Mouse (Mus musculus) forebrain, embryonic 11.5 days (tissue): ENCODE results near the gene Slc31a1. TPM values are rescaled to one million over a fixed set of nuclear protein-coding genes. Genes with fewer than 3 reads are reported as not detected.

Source experiments
- ATAC-seq: fragments of 200-750 bp; cut with Nextera tagmentation; replicated peaks from 2 replicates; pipeline ENCODE4 v1.8.0; 2017; ENCODE audit warnings: moderate TSS enrichment; ENCODE audit not compliant: low FRiP score
- DNase-seq: peaks from one replicate; pipeline ENCODE4 v3.0.0-alpha.2; 2017; ENCODE audit warnings: low spot score
- H3K27ac ChIP-seq: fragments of 300-500 bp; sonication (generic); 2 replicates; pipeline ENCODE4 v1.5.1; 2014; ENCODE audit warnings: low read depth, low read length
- H3K27me3 ChIP-seq: fragments of 300-500 bp; sonication (generic); 2 replicates; pipeline ENCODE4 v1.6.1; 2014; ENCODE audit warnings: mild to moderate bottlenecking, low read length, mixed read lengths; ENCODE audit not compliant: control insufficient read depth, insufficient read depth
- H3K36me3 ChIP-seq: fragments of 300-500 bp; sonication (generic); 2 replicates; pipeline ENCODE4 v1.6.1; 2014; ENCODE audit warnings: mild to moderate bottlenecking, low read length, moderate library complexity, mixed read lengths; ENCODE audit not compliant: control insufficient read depth, insufficient read depth
- H3K4me1 ChIP-seq: fragments of 300-500 bp; sonication (generic); replicated peaks from 2 replicates; pipeline ENCODE4 v1.6.1; 2014; ENCODE audit warnings: low read length, mixed read lengths; ENCODE audit not compliant: control insufficient read depth, insufficient read depth
- H3K4me2 ChIP-seq: fragments of 300-500 bp; sonication (generic); 2 replicates; pipeline ENCODE4 v1.6.1; 2014; ENCODE audit warnings: low read depth, mild to moderate bottlenecking, low read length, moderate library complexity, mixed read lengths; ENCODE audit not compliant: severe bottlenecking
- H3K4me3 ChIP-seq: fragments of 300-500 bp; sonication (generic); 2 replicates; pipeline ENCODE4 v1.5.1; 2014; ENCODE audit warnings: low read depth, low read length
- H3K9ac ChIP-seq: fragments of 300-500 bp; sonication (generic); 2 replicates; pipeline ENCODE4 v1.6.1; 2014; ENCODE audit warnings: low read length
- H3K9me3 ChIP-seq: fragments of 300-500 bp; sonication (generic); 2 replicates; pipeline ENCODE4 v1.6.1; 2016; ENCODE audit warnings: low read length, mixed read lengths; ENCODE audit not compliant: control insufficient read depth
- WGBS: fragments of 180-500 bp; shearing (Covaris S2); extraction: QIAGEN DNeasy Blood & Tissue Kit; methylation state at CpG from one replicate; pipeline ENCODE4 v1.1.7; 2014; 5-methylcytosine and 5-hydroxymethylcytosine counted together
- polyA plus RNA-seq: library from polyadenylated mRNA; unstranded; fragments of >200 nt; fragmentation: Nextera tagmentation; extraction: Ambion mirVana; gene quantifications from 2 replicates; pipeline ENCODE4 v1.2.1, GENCODE M21; 2014

Gene Slc31a1
- polyA plus RNA-seq, 1 experiment from 2014 or later = 49.9 TPM

DNA sequence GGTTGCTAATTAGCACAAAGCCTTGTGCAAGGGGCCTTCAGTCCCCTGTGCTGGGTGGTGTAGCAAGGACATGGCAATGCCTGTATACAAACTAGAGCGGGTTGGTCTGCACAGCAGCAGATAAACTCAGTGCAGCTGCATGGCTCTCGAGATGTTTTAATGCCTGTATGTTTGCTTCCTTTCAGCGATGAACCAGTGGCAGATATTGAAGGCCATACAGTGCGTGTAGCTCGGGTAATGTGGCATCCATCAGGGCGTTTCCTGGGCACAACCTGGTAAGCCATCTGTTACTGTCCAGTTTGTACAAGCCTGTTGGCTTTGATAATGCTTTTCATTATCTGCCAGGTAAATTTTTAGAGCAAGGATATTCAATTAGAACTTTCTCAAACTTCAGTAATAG lies 58.6 kb downstream of the Slc31a1 start:
- 97% methylated on average over 6 of the region's 6 CpGs for WGBS
- Histone ChIP-seq H3K9ac (no peak overlapping the region), H3K36me3 (peaks cover 33% of the 10 kb centered on the region; the same call in 1 of the 2 replicates), H3K9me3 (no peaks in the 10 kb centered on the region), H3K27ac (no peak overlapping the region), H3K4me3 (no peak overlapping the region), H3K4me1 (no peaks in the 10 kb centered on the region), H3K4me2 (no peak overlapping the region), H3K27me3 (no peaks in the 10 kb centered on the region)
- ATAC-seq (no peak), DNase-seq (no peak)

DNA sequence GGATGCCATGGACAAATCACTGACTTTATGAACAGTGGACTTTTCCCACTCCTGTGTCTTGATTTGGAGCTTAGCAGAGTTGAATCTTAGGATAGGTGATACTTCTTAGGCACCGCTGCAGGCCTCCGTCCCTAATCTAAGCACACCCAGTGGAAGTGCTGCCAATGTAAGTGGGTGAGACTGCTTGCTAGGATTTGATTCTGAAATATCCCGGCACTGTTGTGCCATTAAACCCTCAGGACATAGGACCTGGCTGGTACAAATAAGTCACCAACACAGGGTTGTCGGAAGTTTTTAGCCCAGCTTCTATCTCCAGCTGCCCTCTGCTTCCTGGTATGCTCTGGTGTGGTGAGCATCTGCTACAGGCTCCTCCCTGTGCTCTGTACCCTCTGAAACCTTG lies 65.4 kb downstream of the Slc31a1 start:
- 95% methylated on average over 4 of the region's 4 CpGs for WGBS
- peaks cover 20% of the 10 kb centered on the region; the same call in 1 of the 2 replicates for H3K36me3 ChIP-seq
- no peaks in the 10 kb centered on the region for H3K9me3 ChIP-seq
- H3K4me3 ChIP-seq = no peak overlapping the region
- no peak overlapping the region for H3K27ac ChIP-seq
- no peak for DNase-seq
- no peak overlapping the region for H3K9ac ChIP-seq
- no peaks in the 10 kb centered on the region for H3K27me3 ChIP-seq
- no peak for ATAC-seq
- no peak overlapping the region for H3K4me2 ChIP-seq
- H3K4me1 ChIP-seq = no peaks in the 10 kb centered on the region

DNA sequence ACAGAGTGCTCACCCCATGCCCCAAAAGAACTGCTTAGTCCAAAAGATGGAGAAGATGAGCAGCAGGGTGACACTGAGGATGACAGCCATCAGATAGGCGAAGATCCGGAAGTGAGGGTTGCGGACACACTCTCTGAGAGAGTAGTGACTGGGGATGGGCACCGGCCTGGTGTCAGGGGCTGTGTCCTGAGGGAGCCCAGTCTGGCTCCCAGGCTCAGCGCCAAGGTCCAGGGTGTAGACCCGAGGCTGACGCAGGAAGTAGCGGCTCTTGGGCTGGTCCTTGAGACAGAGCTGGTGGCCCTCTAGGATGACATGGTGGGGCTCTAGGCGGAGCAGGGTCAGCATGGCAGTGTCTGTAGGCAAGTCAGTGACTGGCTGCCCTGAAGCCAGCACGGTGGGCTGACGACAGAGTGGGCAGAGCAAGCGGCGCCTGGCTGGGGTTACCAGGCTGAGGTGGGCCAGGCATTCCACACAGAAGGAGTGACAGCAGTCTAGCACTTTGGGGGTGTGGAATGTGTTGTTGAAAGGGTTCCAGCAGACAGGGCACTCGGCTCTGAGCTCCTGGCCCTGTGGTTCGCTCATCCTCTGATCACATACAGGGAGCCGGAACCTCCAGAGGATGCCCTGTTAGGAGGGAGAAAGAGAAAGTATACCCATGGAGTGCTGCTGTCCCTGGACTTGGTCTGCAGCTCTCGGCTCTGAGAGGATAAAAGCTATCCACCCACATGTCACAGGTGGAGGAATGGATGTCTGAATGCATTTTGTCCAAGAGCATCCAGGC lies 67.6 kb downstream of the Slc31a1 start:
- 83% methylated on average over 17 of the region's 17 CpGs for WGBS
- H3K4me3 ChIP-seq = no peak overlapping the region
- H3K4me1 ChIP-seq = no peaks in the 10 kb centered on the region
- H3K9ac ChIP-seq = no peak overlapping the region
- H3K27me3 ChIP-seq = no peaks in the 10 kb centered on the region
- no peak overlapping the region for H3K27ac ChIP-seq
- no peak for DNase-seq
- H3K4me2 ChIP-seq = no peak overlapping the region
- H3K9me3 ChIP-seq = no peaks in the 10 kb centered on the region
- peaks cover 12% of the 10 kb centered on the region; the same call in 1 of the 2 replicates for H3K36me3 ChIP-seq
- ATAC-seq = peak; percentile 27

DNA sequence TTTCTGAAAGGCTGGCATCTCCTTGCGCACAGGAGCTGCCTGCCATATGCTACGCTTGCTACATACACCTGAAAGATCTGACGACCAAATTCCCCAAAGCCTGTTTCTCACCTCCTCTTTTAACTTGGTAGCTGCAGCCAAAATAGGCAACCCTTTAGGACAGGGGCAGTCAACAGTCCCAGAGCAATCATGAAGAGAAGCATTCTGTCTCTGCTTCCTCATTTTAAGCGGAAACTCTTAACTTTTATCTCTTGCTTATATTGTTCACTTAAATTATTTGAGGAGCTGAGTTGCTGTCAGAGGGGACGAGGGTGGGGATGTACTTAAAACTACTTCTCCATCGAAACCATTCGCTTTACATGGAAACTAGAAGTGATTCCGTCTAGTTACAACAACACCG lies 69.1 kb downstream of the Slc31a1 start:
- no peak for ATAC-seq
- WGBS = 91% methylated on average over 9 of the region's 9 CpGs
- Histone ChIP-seq H3K4me2 (no peak overlapping the region), H3K9ac (no peak overlapping the region), H3K27me3 (no peaks in the 10 kb centered on the region), H3K9me3 (no peaks in the 10 kb centered on the region), H3K27ac (no peak overlapping the region), H3K36me3 (peaks cover 5% of the 10 kb centered on the region; the same call in 1 of the 2 replicates), H3K4me1 (no peaks in the 10 kb centered on the region), H3K4me3 (no peak overlapping the region)
- no peak for DNase-seq

DNA sequence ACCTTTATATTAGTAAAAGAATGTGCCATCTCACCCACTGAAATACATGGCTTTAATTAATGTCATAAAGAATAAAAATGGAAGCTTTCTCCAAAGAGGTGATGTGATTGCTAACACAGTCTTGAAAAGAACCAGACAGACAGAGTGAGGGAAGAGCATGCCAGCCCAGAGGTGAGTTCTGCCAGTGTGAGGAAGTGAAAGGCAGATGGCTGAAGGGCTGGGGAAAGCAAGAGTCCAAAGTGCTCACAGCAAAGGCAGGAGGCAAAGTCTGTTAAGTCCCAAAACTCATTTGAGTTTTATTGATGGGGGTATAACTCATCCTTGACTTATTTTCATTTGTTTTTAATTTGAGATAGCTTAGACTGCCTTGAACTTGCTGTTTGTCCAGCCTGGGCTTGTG lies 70.2 kb downstream of the Slc31a1 start:
- H3K4me3 ChIP-seq = no peak overlapping the region
- H3K9me3 ChIP-seq = no peaks in the 10 kb centered on the region
- H3K9ac ChIP-seq = no peak overlapping the region
- no peaks in the 10 kb centered on the region for H3K4me1 ChIP-seq
- DNase-seq (no peak), ATAC-seq (no peak)
- H3K27ac ChIP-seq = no peak overlapping the region
- H3K27me3 ChIP-seq = no peaks in the 10 kb centered on the region
- no peaks in the 10 kb centered on the region for H3K36me3 ChIP-seq
- no peak overlapping the region for H3K4me2 ChIP-seq

DNA sequence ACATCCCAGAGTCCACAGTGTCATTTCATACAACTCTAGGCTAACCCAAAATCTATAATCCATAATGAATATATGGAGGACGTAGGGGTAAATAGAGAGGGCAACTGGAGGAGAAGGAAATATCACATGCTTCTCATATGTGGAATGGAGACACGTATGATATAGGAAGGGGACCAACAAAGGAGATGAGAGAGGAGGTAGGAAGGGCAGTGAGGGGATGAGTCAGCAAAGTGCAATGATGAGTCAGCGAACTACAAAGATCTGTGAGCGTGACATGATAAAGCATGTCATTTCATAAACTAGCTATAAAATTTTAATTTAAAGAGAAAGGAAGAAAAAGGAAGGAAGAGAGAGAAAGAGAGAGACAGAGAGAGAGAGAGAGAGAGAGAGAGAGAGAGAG lies 71.0 kb downstream of the Slc31a1 start:
- DNase-seq = no peak
- no peaks in the 10 kb centered on the region for H3K4me1 ChIP-seq
- H3K4me3 ChIP-seq = no peak overlapping the region
- H3K27me3 ChIP-seq = no peaks in the 10 kb centered on the region
- no peak overlapping the region for H3K27ac ChIP-seq
- no peak for ATAC-seq
- H3K9ac ChIP-seq = no peak overlapping the region
- 76% methylated on average over 4 of the region's 4 CpGs for WGBS
- no peak overlapping the region for H3K4me2 ChIP-seq
- no peaks in the 10 kb centered on the region for H3K36me3 ChIP-seq
- H3K9me3 ChIP-seq = no peaks in the 10 kb centered on the region

DNA sequence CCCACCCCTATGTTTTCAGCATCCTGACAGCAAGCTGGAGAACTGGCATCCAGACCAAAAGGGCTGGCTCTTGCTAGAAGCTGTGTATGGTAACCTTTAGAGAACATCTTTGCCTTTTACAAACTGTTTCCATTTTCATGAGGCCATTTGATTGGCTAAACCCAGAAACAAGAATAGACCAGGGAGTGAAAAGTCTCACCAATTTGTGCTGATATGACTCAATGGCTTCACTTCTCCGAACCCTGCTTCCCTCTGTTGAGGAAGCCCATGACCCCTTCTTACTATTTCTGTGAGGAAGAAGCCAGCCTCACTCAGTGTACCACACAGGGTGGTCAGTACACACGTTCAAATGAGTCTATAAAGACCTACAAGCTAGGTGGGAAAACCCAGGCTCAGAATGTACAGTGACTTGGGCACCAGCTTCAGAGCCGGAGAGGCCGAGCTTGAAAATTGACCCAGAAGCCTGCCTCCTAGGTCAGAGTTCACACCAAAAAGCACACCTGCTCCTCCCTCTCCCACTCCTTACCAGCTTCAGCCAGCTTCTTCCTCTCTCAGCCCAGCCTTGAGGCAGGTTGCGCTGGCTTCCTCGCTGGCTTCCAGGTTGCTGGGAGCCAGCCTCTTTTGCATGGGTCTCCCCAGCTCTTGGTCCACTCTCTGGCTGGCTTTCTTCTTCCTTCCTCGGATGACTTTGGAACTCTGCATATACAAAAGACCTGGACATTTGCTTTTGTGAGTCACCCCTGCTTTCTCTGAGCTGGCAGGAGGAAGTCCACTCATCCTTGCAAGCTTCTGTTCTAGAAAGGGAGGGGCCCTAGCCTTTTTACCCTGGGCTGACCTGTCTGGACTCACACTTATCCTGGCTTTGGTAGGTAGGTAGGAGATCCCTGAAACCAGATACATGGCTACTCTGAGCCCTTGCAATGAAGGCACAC lies 73.7 kb downstream of the Slc31a1 start:
- WGBS = 79% methylated on average over 7 of the region's 7 CpGs

DNA sequence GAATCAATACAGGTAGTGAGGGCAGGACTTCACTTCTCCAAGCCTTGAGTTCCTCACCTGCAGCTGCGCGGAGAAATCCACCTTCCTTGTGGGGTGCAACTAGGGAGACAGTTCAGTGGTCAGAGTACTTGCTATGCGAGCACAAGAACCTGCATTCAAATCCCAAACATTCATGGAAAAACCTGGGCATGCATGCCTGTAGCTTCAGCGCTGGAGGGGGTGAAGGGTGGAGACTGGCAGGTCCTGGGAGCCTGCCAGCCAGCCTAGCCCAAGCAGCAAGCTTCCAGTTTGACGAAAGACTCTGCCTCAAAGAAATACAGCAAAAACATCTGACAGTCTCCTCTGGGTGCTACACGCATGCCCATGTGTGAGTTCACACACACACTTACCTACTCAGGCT lies 74.6 kb downstream of the Slc31a1 start, which contains the start of gene Rnf183:
TSS of gene Rnf183 (minus strand) at position 172 of the 400 bp plus-strand sequence.
- no peak within 1 kb of the TSS for H3K4me2 ChIP-seq
- ATAC-seq (no peak), DNase-seq (no peak)
- H3K4me3 ChIP-seq = no peak within 1 kb of the TSS
- no peaks in the 10 kb centered on the region for H3K27me3 ChIP-seq
- no peak within 1 kb of the TSS for H3K27ac ChIP-seq
- H3K36me3 ChIP-seq = no peaks in the 10 kb centered on the region
- H3K9me3 ChIP-seq = no peaks in the 10 kb centered on the region
- no peaks in the 10 kb centered on the region for H3K4me1 ChIP-seq
- 85% methylated on average over 6 of the region's 6 CpGs for WGBS
- H3K9ac ChIP-seq = no peak within 1 kb of the TSS

More for the DNA sequence above, 73.7 kb downstream of the Slc31a1 start:
- H3K27me3 ChIP-seq = no peaks in the 10 kb centered on the region
- DNase-seq (no peak), ATAC-seq (no peak)
- no peak overlapping the region for H3K4me3 ChIP-seq
- no peaks in the 10 kb centered on the region for H3K36me3 ChIP-seq
- H3K9me3 ChIP-seq = no peaks in the 10 kb centered on the region
- H3K27ac ChIP-seq = no peak overlapping the region
- H3K4me2 ChIP-seq = no peak overlapping the region
- no peak overlapping the region for H3K9ac ChIP-seq
- H3K4me1 ChIP-seq = no peaks in the 10 kb centered on the region
